Mouse (Mus musculus) heart, postnatal 4 days (tissue): Measurements from ENCODE around the gene Mroh3. TPM values are rescaled to one million over a fixed set of nuclear protein-coding genes. Genes with fewer than 3 reads are reported as not detected.

Experiments used
- DNase-seq: peaks from one replicate; pipeline ENCODE4 v3.0.0; 2021
- total RNA-seq, 2 experiments: library from RNA; stranded (reverse); gene quantifications; 2 replicates each; pipeline ENCODE4 v1.2.3; 2021

Gene Mroh3
- total RNA-seq, 2 experiments from 2014 or later = not detected

- DNase-seq = no peak
Observed at GRCm38 (mm10) chr1:136228328-136229039, 15.9 kb upstream of the Mroh3 start.

- peak; percentile 40 for DNase-seq
Observed at GRCm38 (mm10) chr1:136227870-136228269, 15.2 kb upstream of the Mroh3 start.

- no peak for DNase-seq
Observed at GRCm38 (mm10) chr1:136226626-136227025, 14.0 kb upstream of the Mroh3 start.

- DNase-seq = no peak
Observed at GRCm38 (mm10) chr1:136225846-136226245, 13.2 kb upstream of the Mroh3 start.

- DNase-seq = no peak
Observed at GRCm38 (mm10) chr1:136223758-136224342, 11.2 kb upstream of the Mroh3 start.

- DNase-seq = no peak
Observed at GRCm38 (mm10) chr1:136222386-136222785, 9.8 kb upstream of the Mroh3 start.

- DNase-seq = no peak
Observed at GRCm38 (mm10) chr1:136220037-136220871, 7.6 kb upstream of the Mroh3 start.

GRCm38 (mm10) chr1:136214304-136214703, 1.7 kb upstream of the Mroh3 start:
- DNase-seq = no peak

- no peak for DNase-seq
Observed at GRCm38 (mm10) chr1:136190033-136190432, 22.6 kb downstream of the Mroh3 start.

GRCm38 (mm10) chr1:136179511-136180001, 33.1 kb downstream of the Mroh3 start:
- no peak for DNase-seq

- DNase-seq = no peak
Observed at GRCm38 (mm10) chr1:136178741-136179140, 33.9 kb downstream of the Mroh3 start.

- DNase-seq = no peak
Observed at GRCm38 (mm10) chr1:136177085-136177484, 35.5 kb downstream of the Mroh3 start.

- DNase-seq = peak; percentile 43
Observed at GRCm38 (mm10) chr1:136175183-136175582, 37.4 kb downstream of the Mroh3 start.

GRCm38 (mm10) chr1:136174101-136174606, 38.5 kb downstream of the Mroh3 start:
- no peak for DNase-seq

GRCm38 (mm10) chr1:136172696-136173095, 39.9 kb downstream of the Mroh3 start:
- DNase-seq = no peak

- DNase-seq = peak; percentile 80
Observed at GRCm38 (mm10) chr1:136170109-136170508, 42.5 kb downstream of the Mroh3 start.

GRCm38 (mm10) chr1:136167657-136168056, 45.0 kb downstream of the Mroh3 start:
- DNase-seq = peak; percentile 48

GRCm38 (mm10) chr1:136165436-136165835, 47.2 kb downstream of the Mroh3 start:
- DNase-seq = no peak

GRCm38 (mm10) chr1:136161333-136161921, 51.2 kb downstream of the Mroh3 start:
- DNase-seq = no peak

- no peak for DNase-seq
Observed at GRCm38 (mm10) chr1:136160930-136161329, 51.7 kb downstream of the Mroh3 start.

- DNase-seq = no peak
Observed at GRCm38 (mm10) chr1:136160297-136160696, 52.3 kb downstream of the Mroh3 start.

- no peak for DNase-seq
Observed at GRCm38 (mm10) chr1:136159830-136160229, 52.8 kb downstream of the Mroh3 start.

GRCm38 (mm10) chr1:136156951-136157350, 55.7 kb downstream of the Mroh3 start:
- DNase-seq = no peak
